Comparison of ENCODE assay signal across 8 mouse cellular contexts in the genomic region with DNA sequence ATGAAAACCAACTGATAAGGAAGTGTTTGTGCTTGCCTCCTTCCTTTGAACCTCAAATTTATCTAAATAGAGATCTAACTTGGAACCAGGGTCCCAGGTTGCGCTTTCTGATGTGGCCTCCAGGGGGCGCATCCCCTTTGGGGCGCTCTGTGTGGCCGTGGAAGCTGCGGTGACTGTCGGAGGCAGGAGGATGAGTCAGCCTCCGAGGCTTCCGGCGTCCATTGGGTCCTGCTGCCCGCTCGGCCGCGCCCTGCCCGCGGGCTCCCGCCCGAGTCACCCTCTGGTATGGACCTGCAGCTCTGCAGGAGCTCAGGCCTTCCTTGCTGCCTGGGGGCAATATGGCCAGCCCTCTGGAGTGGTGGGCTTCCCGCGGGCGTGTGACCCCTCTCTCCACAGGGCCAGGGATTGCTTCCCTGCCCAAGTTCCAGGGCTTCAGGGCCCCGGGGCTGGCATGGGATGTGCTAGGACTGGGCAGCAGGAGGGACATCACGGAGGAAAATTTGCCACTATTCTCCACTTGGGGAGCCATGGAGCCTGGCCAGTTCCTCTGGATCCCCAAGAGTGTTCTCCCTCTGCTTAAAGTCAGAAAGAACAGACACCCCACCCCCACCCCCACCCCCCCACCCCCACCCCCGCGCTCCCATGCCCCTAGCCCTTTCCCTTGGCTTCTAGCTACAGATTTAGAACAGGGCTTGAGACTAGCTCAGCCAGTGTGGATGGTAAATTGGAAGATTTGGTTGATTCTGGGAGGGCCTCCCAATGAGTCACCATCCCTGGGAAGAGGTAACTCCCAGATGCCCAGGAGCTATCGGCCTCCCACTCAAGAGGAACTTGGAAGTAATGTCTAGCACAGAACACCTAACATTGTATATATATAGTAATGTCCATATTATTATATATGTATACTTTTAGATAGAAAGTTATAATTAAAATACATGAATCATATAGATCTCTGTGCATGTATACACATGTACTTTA. TPM values are rescaled to one million over a fixed set of nuclear protein-coding genes. Genes with fewer than 3 reads are reported as not detected.
A peak's percentile ranks its signal among the peaks of the same experiment; 100 is the strongest.
DNase-seq lines count a peak whose midpoint lies in the region; ATAC-seq and TF ChIP-seq lines count a peak whose summit lies in the region.

No protein-coding gene starts in this region.

- DNase-seq in c-Kit-positive CD71-positive TER-119-positive erythroid progenitor cells, embryonic 14.5 days (ENCODE audit: low spot score) = peak; percentile 67
- DNase-seq in heart, postnatal 10 days = peak; percentile 82 to 87
- peak; percentile 90 for DNase-seq in layer of hippocampus, adult 11-12 months (ENCODE audit: low spot score)
- DNase-seq in lung, adult 18-20 months = peak; percentile 87 to 89
- DNase-seq in testis, postnatal 10 days (ENCODE audit: low spot score) = peak; percentile 89

- no peaks in the 10 kb centered on the region for H3K36me3 ChIP-seq in E14TG2a.4 (ENCODE audit: insufficient read depth, low read length)
- H3K36me3 ChIP-seq in forebrain, embryonic 12.5 days (replicated peaks) = no peaks in the 10 kb centered on the region
- no peaks in the 10 kb centered on the region for H3K36me3 ChIP-seq in neural tube, embryonic 14.5 days (ENCODE audit: control insufficient read depth, insufficient read depth, low read length)

- intact Hi-C loops in heart, postnatal 10 days (cut with DNase I) = loop anchor here (1.0 to 10.0 kb wide), 4 partner anchors 68 to 738 kb away; a partner anchor contains a TSS

- peak overlapping the region; percentile 62 for H3K4me2 ChIP-seq in forebrain, embryonic 12.5 days
- H3K4me2 ChIP-seq in neural tube, embryonic 14.5 days (ENCODE audit: low read depth, low read length) = peak overlapping the region; percentile 62

- peak; percentile 88 for TF ChIP-seq CTCF in E14TG2a.4 (conservative IDR thresholded peaks at IDR 0.05; ENCODE audit: low read length)

- H3K4me3 ChIP-seq in E14TG2a.4 (replicated peaks; ENCODE audit: low read length) = peak overlapping the region; percentile 79
- H3K4me3 ChIP-seq in forebrain, embryonic 12.5 days (replicated peaks) = peak overlapping the region; percentile 36
- H3K4me3 ChIP-seq in neural tube, embryonic 14.5 days (ENCODE audit: low read depth, low read length) = peak overlapping the region; percentile 30

- no peaks in the 10 kb centered on the region for H3K9me3 ChIP-seq in E14TG2a.4 (ENCODE audit: low read length)
- H3K9me3 ChIP-seq in forebrain, embryonic 12.5 days = no peaks in the 10 kb centered on the region
- no peaks in the 10 kb centered on the region for H3K9me3 ChIP-seq in neural tube, embryonic 14.5 days (ENCODE audit: control insufficient read depth, low read length)

- no peaks in the 10 kb centered on the region for H3K27me3 ChIP-seq in E14TG2a.4 (ENCODE audit: insufficient read depth, low read length)
- H3K27me3 ChIP-seq in forebrain, embryonic 12.5 days = peaks cover 10% of the 10 kb centered on the region; the same call in 1 of the 2 replicates
- H3K27me3 ChIP-seq in neural tube, embryonic 14.5 days (ENCODE audit: control insufficient read depth, insufficient read depth, low read length) = no peaks in the 10 kb centered on the region

- peak; percentile 78 for ATAC-seq in forebrain, embryonic 12.5 days (ENCODE audit: low FRiP score)
- ATAC-seq in neural tube, embryonic 14.5 days (ENCODE audit: low read depth) = peak; percentile 90

- 3% methylated on average over 23 of the region's 25 CpGs for WGBS in forebrain, embryonic 12.5 days
- WGBS in neural tube, embryonic 14.5 days = 4% methylated on average over 25 of the region's 25 CpGs

- no peak overlapping the region for H3K27ac ChIP-seq in forebrain, embryonic 12.5 days
- 0 out of 2 replicates have a peak overlapping the region, but pooled peaks have one; percentile 52 for H3K27ac ChIP-seq in neural tube, embryonic 14.5 days (ENCODE audit: low read depth, low read length)

- H3K4me1 ChIP-seq in E14TG2a.4 (replicated peaks; ENCODE audit: low read depth, low read length) = peaks cover 86% of the 10 kb centered on the region
- H3K4me1 ChIP-seq in forebrain, embryonic 12.5 days = peaks cover 21% of the 10 kb centered on the region
- no peaks in the 10 kb centered on the region for H3K4me1 ChIP-seq in neural tube, embryonic 14.5 days (ENCODE audit: control insufficient read depth, insufficient read depth, low read length)

- peak overlapping the region; percentile 38; the same call in 1 of the 2 replicates for H3K9ac ChIP-seq in forebrain, embryonic 12.5 days
- peak overlapping the region; percentile 41 for H3K9ac ChIP-seq in neural tube, embryonic 14.5 days (replicated peaks; ENCODE audit: low read depth, low read length)

RNA-seq across cellular contexts. Expression of a gene that starts 46.1 kb away (rescaled TPM):
- 0.05 and 0.09 TPM in 2 replicates for polyA plus RNA-seq in forebrain, embryonic 12.5 days (2016; fragmentation: Nextera tagmentation; extraction: Ambion mirVana)
- total RNA-seq in heart, postnatal 10 days (2021) = not detected
- polyA plus RNA-seq in neural tube, embryonic 14.5 days (2014; fragmentation: Nextera tagmentation; extraction: Ambion mirVana) = 0.09 and 0.13 TPM in 2 replicates
